Mouse (Mus musculus) bone marrow, adult 2 months (tissue): ENCODE data around the gene Mettl17.

Source experiments
- CTCF ChIP-seq: fragments of 200-500 bp; IDR thresholded peaks from 2 replicates; pipeline ENCODE4 v1.5.1; 2011; ENCODE audit warnings: low read length, control low read depth; ENCODE audit not compliant: control insufficient read depth, insufficient read depth
- POLR2A ChIP-seq: fragments of 200-500 bp; IDR thresholded peaks from 2 replicates; pipeline ENCODE4 v1.6.1; 2011; ENCODE audit warnings: low read depth, mild to moderate bottlenecking, control low read depth, low read length, borderline replicate concordance; ENCODE audit not compliant: control insufficient read depth

DNA sequence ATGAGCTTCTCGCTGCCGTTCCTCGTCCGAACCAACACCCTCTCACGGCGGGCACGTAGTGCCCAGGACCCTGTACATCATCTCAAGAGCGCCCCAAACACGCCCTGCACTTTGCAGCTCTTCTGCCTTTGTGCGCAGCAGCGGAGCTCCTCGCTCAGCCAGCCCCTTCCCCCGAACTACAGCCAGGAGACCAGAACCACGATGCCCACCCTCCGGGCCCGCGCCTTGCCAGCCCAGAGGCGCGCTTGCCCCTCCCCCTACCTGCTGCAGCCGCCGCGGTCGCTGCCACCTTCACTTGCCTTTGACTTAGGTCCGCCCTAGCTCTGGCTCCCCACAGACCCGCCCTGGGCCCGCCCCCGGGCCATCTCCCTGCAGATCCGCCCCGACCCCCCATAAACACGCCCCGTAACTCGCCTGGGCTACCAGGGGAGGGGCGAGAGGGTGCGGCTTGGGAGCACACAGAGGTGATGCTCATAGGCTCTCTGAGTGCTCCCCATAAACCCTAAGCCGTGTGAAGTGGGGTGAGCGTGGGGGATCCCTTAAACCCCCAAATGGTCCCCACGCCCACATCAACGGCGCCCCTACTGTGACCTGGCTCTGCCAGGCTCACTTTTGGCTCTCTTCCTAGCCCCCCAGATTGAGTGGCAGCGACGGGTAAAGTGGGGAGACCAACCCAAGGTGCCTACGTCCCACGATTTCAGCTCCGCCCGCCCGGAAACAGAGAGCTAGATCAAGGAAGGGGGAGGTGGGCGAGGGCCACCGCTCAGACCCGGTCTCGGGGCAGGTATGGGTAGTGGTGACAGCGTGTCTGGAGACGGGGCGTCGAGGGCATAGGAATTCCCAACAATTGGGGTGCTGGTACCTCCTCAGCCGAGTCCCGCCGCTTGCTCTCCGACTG is 28.7 kb downstream of the Mettl17 start:
- TF ChIP-seq CTCF (no peak), POLR2A (no peak)
